Mouse (Mus musculus) heart, embryonic 15.5 days (tissue): ENCODE measurements around the gene Zfp867. TPM values are rescaled to one million over a fixed set of nuclear protein-coding genes. Genes with fewer than 3 reads are reported as not detected.

ENCODE experiments used
- ATAC-seq: fragments of 200-750 bp; cut with Nextera tagmentation; replicated peaks from 2 replicates; pipeline ENCODE4 v1.8.0; 2017; ENCODE audit warnings: low read depth, moderate TSS enrichment; ENCODE audit not compliant: insufficient number of reproducible peaks, insufficient read depth, low FRiP score
- H3K27ac ChIP-seq: fragments of 300-500 bp; sonication (generic); 2 replicates; pipeline ENCODE4 v1.5.1; 2015; ENCODE audit warnings: mild to moderate bottlenecking, inconsistent platforms
- H3K27me3 ChIP-seq: fragments of 300-500 bp; sonication (generic); 2 replicates; pipeline ENCODE4 v1.6.1; 2015; ENCODE audit warnings: inconsistent platforms
- H3K36me3 ChIP-seq: fragments of 300-500 bp; sonication (generic); 2 replicates; pipeline ENCODE4 v1.6.1; 2015; ENCODE audit warnings: mild to moderate bottlenecking, inconsistent platforms
- H3K4me1 ChIP-seq: fragments of 300-500 bp; sonication (generic); replicated peaks from 2 replicates; pipeline ENCODE4 v1.6.1; 2015; ENCODE audit warnings: inconsistent platforms
- H3K4me2 ChIP-seq: fragments of 300-500 bp; sonication (generic); 2 replicates; pipeline ENCODE4 v1.6.1; 2015; ENCODE audit warnings: inconsistent platforms, mild to moderate bottlenecking, moderate library complexity
- H3K4me3 ChIP-seq: fragments of 300-500 bp; sonication (generic); 2 replicates; pipeline ENCODE4 v1.5.1; 2015; ENCODE audit warnings: mild to moderate bottlenecking, inconsistent platforms
- H3K9ac ChIP-seq: fragments of 300-500 bp; sonication (generic); 2 replicates; pipeline ENCODE4 v1.6.1; 2015; ENCODE audit warnings: mild to moderate bottlenecking, inconsistent platforms
- H3K9me3 ChIP-seq: fragments of 300-500 bp; sonication (generic); replicated peaks from 2 replicates; pipeline ENCODE4 v1.6.1; 2016; ENCODE audit warnings: inconsistent platforms
- WGBS: fragments of 180-500 bp; shearing (Covaris S2); methylation state at CpG from one replicate; pipeline ENCODE4 v1.1.7; 2015; ENCODE audit warnings: mixed read lengths; 5-methylcytosine and 5-hydroxymethylcytosine counted together
- polyA plus RNA-seq: library from polyadenylated mRNA; unstranded; fragments of >200 nt; fragmentation: Nextera tagmentation; extraction: Ambion mirVana; gene quantifications from 2 replicates; pipeline ENCODE4 v1.2.1, GENCODE M21; 2015

The Zfp867 gene
- polyA plus RNA-seq, 1 experiment from 2014 or later: 5.9 TPM

- Histone ChIP-seq H3K4me3 (no peak overlapping the region), H3K27ac (no peak overlapping the region), H3K27me3 (no peaks in the 10 kb centered on the region), H3K9me3 (no peaks in the 10 kb centered on the region), H3K9ac (no peak overlapping the region), H3K4me2 (no peak overlapping the region), H3K36me3 (peaks cover 33% of the 10 kb centered on the region), H3K4me1 (peaks cover 15% of the 10 kb centered on the region)
- no peak for ATAC-seq
- 73% methylated on average over 5 of the region's 5 CpGs for whole genome bisulfite sequencing
Observed at GRCm38 (mm10) chr11:59423010-59423588, 49.2 kb downstream of the Zfp867 start.

GRCm38 (mm10) chr11:59421967-59422366 lies 50.3 kb downstream of the Zfp867 start:
- 75% methylated on average over 2 of the region's 2 CpGs for WGBS
- Histone ChIP-seq H3K27me3 (no peaks in the 10 kb centered on the region), H3K9me3 (no peaks in the 10 kb centered on the region), H3K9ac (no peak overlapping the region), H3K4me2 (no peak overlapping the region), H3K27ac (peak overlapping the region; percentile 5; the same call in 1 of the 2 replicates), H3K36me3 (peaks cover 25% of the 10 kb centered on the region), H3K4me1 (peaks cover 15% of the 10 kb centered on the region), H3K4me3 (no peak overlapping the region)
- ATAC-seq: no peak

- Histone ChIP-seq H3K9ac (no peak overlapping the region), H3K27ac (peak overlapping the region; percentile 5; the same call in 1 of the 2 replicates), H3K36me3 (peaks cover 23% of the 10 kb centered on the region), H3K9me3 (no peaks in the 10 kb centered on the region), H3K4me3 (no peak overlapping the region), H3K4me2 (no peak overlapping the region), H3K4me1 (peaks cover 15% of the 10 kb centered on the region), H3K27me3 (no peaks in the 10 kb centered on the region)
- 77% methylated on average over 8 of the region's 8 CpGs for WGBS
- no peak for ATAC-seq
Observed at GRCm38 (mm10) chr11:59421436-59421835, 50.8 kb downstream of the Zfp867 start.

GRCm38 (mm10) chr11:59418708-59419107 lies 53.6 kb downstream of the Zfp867 start:
- Histone ChIP-seq H3K4me2 (no peak overlapping the region), H3K27ac (no peak overlapping the region), H3K27me3 (no peaks in the 10 kb centered on the region), H3K4me1 (peaks cover 10% of the 10 kb centered on the region), H3K36me3 (peaks cover 16% of the 10 kb centered on the region), H3K9ac (no peak overlapping the region), H3K9me3 (no peaks in the 10 kb centered on the region), H3K4me3 (no peak overlapping the region)
- ATAC-seq: no peak
- WGBS: 84% methylated on average over 5 of the region's 5 CpGs

- Histone ChIP-seq H3K36me3 (peaks cover 5% of the 10 kb centered on the region; the same call in 1 of the 2 replicates), H3K9ac (no peak overlapping the region), H3K27me3 (no peaks in the 10 kb centered on the region), H3K4me3 (no peak overlapping the region), H3K4me2 (no peak overlapping the region), H3K4me1 (peaks cover 19% of the 10 kb centered on the region), H3K27ac (no peak overlapping the region), H3K9me3 (no peaks in the 10 kb centered on the region)
- peak; percentile 33; the same call in 1 of the 2 replicates for ATAC-seq
- WGBS: 68% methylated on average over 13 of the region's 13 CpGs
Observed at GRCm38 (mm10) chr11:59412999-59413863, 59.0 kb downstream of the Zfp867 start.

- Histone ChIP-seq H3K4me1 (peaks cover 19% of the 10 kb centered on the region), H3K9me3 (no peaks in the 10 kb centered on the region), H3K9ac (no peak overlapping the region), H3K36me3 (peaks cover 5% of the 10 kb centered on the region; the same call in 1 of the 2 replicates), H3K4me3 (no peak overlapping the region), H3K27me3 (no peaks in the 10 kb centered on the region), H3K27ac (no peak overlapping the region), H3K4me2 (no peak overlapping the region)
- 58% methylated on average over 6 of the region's 6 CpGs for WGBS
- ATAC-seq: no peak
Observed at GRCm38 (mm10) chr11:59412058-59412457, 60.2 kb downstream of the Zfp867 start.

Other genes with a start within 250 kb of the Zfp867 start
- gene Arf1, start 244.2 kb downstream of the Zfp867 start, polyA plus RNA-seq: 528 and 586 TPM in 2 replicates
- not detected in 2 replicates for gene Wnt3a, start 181.7 kb downstream of the Zfp867 start, polyA plus RNA-seq
- 2.3 and 4.2 TPM in 2 replicates for gene Wnt9a, start 165.5 kb downstream of the Zfp867 start, polyA plus RNA-seq
- gene Prss38, start 96.8 kb downstream of the Zfp867 start, polyA plus RNA-seq: not detected in 2 replicates
- gene Jmjd4, start 22.4 kb downstream of the Zfp867 start, polyA plus RNA-seq: 8.8 and 11.4 TPM in 2 replicates
- gene Snap47, start 21.3 kb downstream of the Zfp867 start, polyA plus RNA-seq: 81.0 and 88.9 TPM in 2 replicates
- 11.6 and 15.9 TPM in 2 replicates for gene Zkscan17, start 54.3 kb upstream of the Zfp867 start, polyA plus RNA-seq
- 0.20 and 0.66 TPM in 2 replicates for gene Nlrp3, start 69.1 kb upstream of the Zfp867 start, polyA plus RNA-seq
- not detected in 2 replicates for gene Olfr222, start 103.8 kb upstream of the Zfp867 start, polyA plus RNA-seq
- not detected in 2 replicates for gene Olfr223, start 120.8 kb upstream of the Zfp867 start, polyA plus RNA-seq
- gene Mprip, start 188.8 kb upstream of the Zfp867 start, polyA plus RNA-seq: 51.1 and 67.3 TPM in 2 replicates